Mouse (Mus musculus) brain, embryonic 14.5 days (tissue): Measurements from ENCODE around the gene Gpr173. TPM values are rescaled to one million over a fixed set of nuclear protein-coding genes. Genes with fewer than 3 reads are reported as not detected.
A peak's percentile ranks its signal among the peaks of the same experiment; 100 is the strongest.
"Not testable (repeated sequence)": the region's sequence is repeated elsewhere in the genome, so short reads cannot be mapped to it uniquely, and the experiment has no call there.

Experiments
- DNase-seq: peaks from one replicate; pipeline ENCODE4 v3.0.0-alpha.2; 2011; ENCODE audit warnings: low read depth
- CTCF ChIP-seq: fragments of 200-500 bp; IDR thresholded peaks from 2 replicates; pipeline ENCODE4 v1.5.1; 2012; ENCODE audit warnings: inconsistent platforms, mild to moderate bottlenecking, moderate library complexity, borderline replicate concordance; ENCODE audit not compliant: insufficient read depth, insufficient read length; ENCODE audit errors: extremely low read depth
- POLR2A ChIP-seq: fragments of 200-500 bp; IDR thresholded peaks from 2 replicates; pipeline ENCODE4 v1.6.1; 2012; ENCODE audit warnings: mild to moderate bottlenecking, inconsistent platforms, borderline replicate concordance; ENCODE audit not compliant: poor library complexity, insufficient read depth, insufficient read length, severe bottlenecking; ENCODE audit errors: extremely low read depth
- polyA plus RNA-seq: library from polyadenylated mRNA; depleted of rRNA; stranded (reverse); fragments of >200 nt; gene quantifications from 2 replicates; pipeline ENCODE4 v1.2.3, GENCODE M21; 2012; rRNA removed

The Gpr173 gene
- polyA plus RNA-seq, 1 experiment = 26.3 TPM

DNA sequence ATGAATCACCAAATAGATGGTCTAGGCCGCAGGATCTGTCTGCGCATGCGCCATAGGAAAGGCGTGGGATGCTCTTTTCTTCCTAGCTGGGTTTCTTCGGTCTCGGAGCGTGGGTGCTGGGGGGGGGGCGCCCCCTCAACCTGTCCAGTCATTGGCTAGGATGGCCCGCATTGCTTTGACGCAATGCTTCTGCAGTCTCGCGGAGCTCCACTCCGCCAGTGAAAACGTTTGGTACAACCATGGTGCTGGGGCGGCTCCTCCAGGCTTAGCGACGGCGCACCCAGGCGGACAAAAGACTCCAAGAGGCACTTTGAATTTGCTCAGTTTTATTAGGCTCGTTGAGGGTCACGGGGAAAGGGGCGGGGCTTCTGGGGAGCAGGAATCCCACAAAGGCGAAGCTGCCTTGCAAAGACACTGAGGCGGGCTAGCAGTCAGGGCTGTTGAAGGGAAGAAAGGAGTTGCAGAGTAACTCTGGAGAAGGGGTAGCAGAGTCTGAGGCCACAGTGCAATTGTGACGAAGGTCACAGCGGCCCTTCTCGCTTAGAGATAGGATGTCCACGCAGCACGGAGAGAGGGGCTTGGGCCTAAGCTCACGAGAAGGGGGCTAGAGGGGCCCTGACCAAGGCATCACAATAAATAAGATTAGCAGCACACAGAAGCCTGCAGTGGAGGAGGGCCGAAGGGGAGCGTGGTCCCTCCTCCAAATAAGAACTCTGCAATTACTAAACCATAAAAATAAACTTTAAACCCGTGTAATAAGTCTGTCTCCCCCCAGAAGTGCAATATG, 31.8 kb downstream of the Gpr173 start:
- TF ChIP-seq POLR2A (no peak), CTCF (no peak)
- DNase-seq = peak; percentile 99

DNA sequence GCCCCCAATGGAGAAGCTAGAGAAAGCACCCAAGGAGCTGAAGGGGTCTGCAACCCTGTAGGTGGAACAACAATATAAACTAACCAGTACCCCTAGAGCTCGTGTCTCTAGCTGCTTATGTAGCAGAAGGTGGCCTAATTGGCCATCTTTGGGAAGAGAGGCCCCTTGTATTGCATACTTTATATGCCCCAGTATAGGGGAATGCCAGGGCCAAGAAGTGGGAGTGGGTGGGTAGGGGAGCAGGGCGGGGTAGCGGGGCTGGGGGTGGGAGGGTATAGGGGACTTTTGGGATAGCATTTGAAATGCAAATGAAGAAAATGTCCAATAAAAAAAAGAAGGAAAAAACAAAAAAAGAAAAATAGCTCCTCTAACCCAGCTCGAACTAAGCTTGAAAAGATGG, 32.4 kb downstream of the Gpr173 start:
- not testable (repeated sequence) for DNase-seq

DNA sequence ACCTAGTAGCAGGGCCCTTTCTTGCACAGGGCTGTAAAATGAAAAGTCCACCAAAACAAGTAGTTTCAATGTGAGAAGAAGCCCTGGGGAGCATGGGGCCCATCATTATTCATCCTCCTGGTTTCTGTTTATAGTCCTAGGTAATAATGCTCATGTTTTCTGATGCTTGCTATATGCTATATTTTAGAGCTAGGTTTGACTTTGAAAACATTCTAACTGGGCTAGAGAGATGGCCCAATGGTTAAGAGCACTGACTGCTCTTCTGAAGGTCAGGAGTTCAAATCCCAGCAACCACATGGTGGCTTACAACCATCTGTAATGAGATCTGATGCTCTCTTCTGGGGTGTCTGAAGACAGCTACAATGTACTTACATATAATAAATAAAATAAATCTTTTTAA, 39.1 kb downstream of the Gpr173 start:
- not testable (repeated sequence) for DNase-seq

GRCm38 (mm10) chrX:152327689-152328052, 40.8 kb downstream of the Gpr173 start:
- TF ChIP-seq CTCF = no peak
- no peak for TF ChIP-seq POLR2A
- no peak for DNase-seq

DNA sequence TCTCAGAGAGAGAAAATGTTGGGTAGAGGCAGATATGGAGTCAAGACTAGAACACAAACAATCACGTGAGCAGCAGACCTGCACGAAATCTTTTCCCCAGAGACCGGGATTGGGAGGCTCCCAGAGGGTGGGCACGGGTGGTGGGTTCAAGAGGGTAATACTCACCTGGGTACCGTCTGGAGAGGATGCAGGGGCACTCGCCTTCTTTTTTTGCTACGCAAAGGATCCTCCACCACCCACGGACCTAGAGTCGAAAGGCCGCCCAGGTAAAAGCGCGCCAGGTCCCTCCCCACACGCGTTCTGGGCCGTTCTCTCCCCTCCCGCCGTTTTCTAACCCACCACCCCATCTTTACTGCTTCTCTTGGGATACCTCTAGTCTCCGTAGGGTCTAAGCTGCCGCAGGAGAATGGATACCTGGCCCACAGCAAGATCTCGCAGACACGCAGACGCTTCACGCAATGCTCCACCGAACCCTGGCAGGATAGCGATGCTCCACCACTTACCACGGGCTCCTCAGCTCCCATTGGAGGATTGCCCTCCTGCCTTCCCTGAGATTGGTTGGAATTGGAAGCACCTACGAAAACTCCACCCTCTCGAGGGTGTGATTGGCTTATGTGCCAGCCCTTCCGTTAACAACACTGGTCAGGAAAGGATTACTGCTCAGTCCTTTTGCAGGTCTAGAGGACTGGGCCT, 41.4 kb downstream of the Gpr173 start, which contains the start of gene Kantr:
TSS of gene Kantr (minus strand) at position 500 of the 693 bp plus-strand sequence.
- no peak for TF ChIP-seq CTCF
- peak; percentile 54; the same call in 1 of the 2 replicates for TF ChIP-seq POLR2A
- DNase-seq = peak; percentile 97

DNA sequence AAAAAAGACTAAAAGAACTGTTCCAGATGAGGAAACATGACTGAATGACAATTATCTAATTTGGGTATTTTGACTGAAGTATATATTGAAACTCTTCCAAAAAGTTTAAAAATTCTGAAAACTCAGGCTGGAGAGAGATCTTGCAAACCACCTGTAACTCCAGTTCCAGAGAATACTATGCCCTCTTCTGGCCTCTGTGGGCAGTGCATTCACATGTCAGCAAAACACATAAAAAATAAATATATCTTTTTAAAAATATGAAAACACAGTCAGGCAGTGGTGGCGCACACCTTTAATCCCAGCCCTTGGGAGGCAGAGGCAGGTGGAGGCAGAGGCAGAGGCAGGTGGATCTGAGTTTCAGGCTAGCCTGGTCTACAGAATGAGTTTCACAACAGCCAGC, 44.9 kb downstream of the Gpr173 start:
- TF ChIP-seq POLR2A = no peak
- peak; percentile 4; the same call in 1 of the 2 replicates for TF ChIP-seq CTCF
- no peak for DNase-seq

DNA sequence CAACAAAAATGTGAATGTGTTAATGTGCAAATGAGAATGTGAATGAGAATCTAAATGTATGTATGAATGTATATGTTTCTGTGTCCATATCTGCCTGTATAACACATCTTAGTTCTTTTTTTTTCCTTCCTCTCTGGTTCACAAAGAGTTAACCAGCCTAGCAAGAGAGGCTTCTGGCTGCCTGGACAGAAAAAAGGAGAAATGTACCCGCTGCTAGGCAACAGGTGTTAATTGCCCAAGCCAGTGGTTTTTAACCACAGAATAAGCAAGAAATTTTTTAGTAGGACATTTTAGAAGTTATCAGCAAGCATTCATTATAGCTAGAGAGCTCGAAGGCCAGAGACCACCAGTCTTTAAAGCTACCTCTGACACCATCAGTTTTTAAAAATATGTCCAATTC, 45.7 kb downstream of the Gpr173 start:
- DNase-seq = peak; percentile 14
- TF ChIP-seq CTCF (no peak), POLR2A (no peak)

DNA sequence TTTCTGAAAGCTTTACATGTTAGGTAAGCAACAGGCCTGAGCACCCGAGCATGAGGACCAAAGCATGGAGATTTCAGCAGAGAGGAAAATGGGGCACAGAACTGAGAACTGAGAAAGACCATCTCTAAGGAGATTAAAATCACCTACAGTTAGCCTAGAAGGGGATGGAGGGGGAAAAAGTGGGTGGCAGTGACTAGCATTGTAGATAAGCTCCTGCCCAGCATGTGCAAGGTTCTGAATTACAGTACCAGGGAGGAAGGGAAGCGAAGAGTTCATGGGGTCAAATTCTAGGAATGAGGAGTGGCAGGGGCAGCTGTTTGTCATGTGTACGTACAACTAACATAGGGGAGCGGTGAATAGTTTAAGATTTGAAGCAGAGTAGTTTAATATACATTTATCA, 48.0 kb downstream of the Gpr173 start:
- no peak for TF ChIP-seq CTCF
- TF ChIP-seq POLR2A = no peak
- DNase-seq = no peak

- peak; percentile 39 for DNase-seq
Observed at GRCm38 (mm10) chrX:152307942-152308341, 60.6 kb downstream of the Gpr173 start.

GRCm38 (mm10) chrX:152307371-152307770, 61.1 kb downstream of the Gpr173 start:
- TF ChIP-seq CTCF (no peak), POLR2A (no peak)
- no peak for DNase-seq

More at GRCm38 (mm10) chrX:152307942-152308341, 60.6 kb downstream of the Gpr173 start:
- peak; percentile 51; the same call in 1 of the 2 replicates for TF ChIP-seq CTCF
- no peak for TF ChIP-seq POLR2A

GRCm38 (mm10) chrX:152306224-152306623, 62.3 kb downstream of the Gpr173 start:
- TF ChIP-seq CTCF (no peak), POLR2A (no peak)
- DNase-seq = no peak

Other genes with a start within 250 kb of the Gpr173 start
- gene Iqsec2, start 224.4 kb downstream of the Gpr173 start, polyA plus RNA-seq = 8.2 and 12.7 TPM in 2 replicates
- gene Kdm5c, start 135.7 kb downstream of the Gpr173 start, polyA plus RNA-seq = 43.6 and 57.9 TPM in 2 replicates
- 30.0 and 31.1 TPM in 2 replicates for gene Kantr, start 41.2 kb downstream of the Gpr173 start, polyA plus RNA-seq
- 112 and 126 TPM in 2 replicates for gene Tspyl2, start 26.3 kb downstream of the Gpr173 start, polyA plus RNA-seq
- gene Cldn34a, start 194.6 kb upstream of the Gpr173 start, polyA plus RNA-seq = not detected in 2 replicates